ENCODE assay signal across 21 mouse cellular contexts in the genomic region with DNA sequence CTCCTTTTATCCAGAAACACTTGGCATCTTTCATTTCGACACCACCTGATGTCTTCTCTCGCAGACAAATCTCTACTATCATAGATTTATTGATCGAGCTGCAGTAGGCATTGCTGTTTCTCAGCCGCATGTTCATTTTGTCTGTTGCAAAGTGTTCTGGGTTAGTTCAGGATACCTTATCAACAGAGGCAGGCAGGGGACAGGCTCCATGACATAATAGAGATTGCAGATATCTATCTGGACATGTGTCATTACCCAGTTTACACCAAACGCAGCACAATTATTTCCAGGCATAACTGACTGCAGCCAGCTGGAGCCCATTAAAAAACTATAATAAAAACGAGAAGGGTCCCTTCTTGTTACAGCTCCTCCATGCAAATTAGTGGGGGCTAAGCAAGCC. TPM values are rescaled to one million over a fixed set of nuclear protein-coding genes. Genes with fewer than 3 reads are reported as not detected.
DNase-seq lines count a peak whose midpoint lies in the region; ATAC-seq and TF ChIP-seq lines count a peak whose summit lies in the region.
"Had no signal": no experiment of that assay in that cellular context is flagged by ENCODE, and none has a peak within 500 bp of the region (broad histone marks: within the 10 kb centered on the region; RNA-seq: fewer than 3 reads in every experiment).

No protein-coding gene starts in this region.

- ATAC-seq in liver, embryonic 15.5 days (ENCODE audit: insufficient read depth), result peak; percentile 56
- ATAC-seq: hindbrain, postnatal 0 days; midbrain, embryonic 16.5 days had no signal

- H3K4me3 ChIP-seq in layer of hippocampus, adult 2 months, result no peak overlapping the region
- H3K4me3 ChIP-seq in MEL (ENCODE audit: control insufficient read depth in 1 of 2, insufficient read depth in 1 of 2, low read depth in 2 of 2, low read length in 2 of 2), result peak overlapping the region in 1 of 2 experiments; percentile 45; a peak in 1 of 4 replicates
- no peak overlapping the region for H3K4me3 ChIP-seq in liver, embryonic 15.5 days (replicated peaks)
- H3K4me3 ChIP-seq: embryonic facial prominence, embryonic 13.5 days; gastrocnemius, adult 2 months; limb, embryonic 15.5 days; stomach, embryonic 15.5 days had no signal

- H3K4me2 ChIP-seq in liver, embryonic 15.5 days, result peak overlapping the region; percentile 29
- H3K4me2 ChIP-seq: embryonic facial prominence, embryonic 13.5 days; limb, embryonic 15.5 days; stomach, embryonic 15.5 days had no signal

- no peak for DNase-seq in layer of hippocampus, adult 2 months (ENCODE audit: low spot score in 2 of 2)
- DNase-seq in layer of hippocampus, adult 11-12 months (ENCODE audit: low spot score), result no peak
- peak; percentile 41 for DNase-seq in MEL (ENCODE audit: low read depth, low spot score)
- DNase-seq in c-Kit-positive CD71-positive TER-119-negative erythroid progenitor cells, embryonic 14.5 days (ENCODE audit: low read depth), result peak; percentile 54
- no peak for DNase-seq in gastrocnemius, adult 8-10 months (ENCODE audit: low spot score in 2 of 2)
- no peak for DNase-seq in urinary bladder, adult 18-20 months (ENCODE audit: low spot score in 2 of 2)
- DNase-seq: adrenal gland, adult 8-10 months; cerebellum, adult 8-10 months; gastrocnemius, adult 2 months; heart, postnatal 10 days; kidney, adult 8-10 months; kidney, postnatal 25 days; lung, postnatal 4 days; right cerebral cortex, adult 18-20 months; spleen, adult 18-20 months had no signal

- peak; percentile 80 to 88; a peak in 3 of 4 replicates for TF ChIP-seq EP300 in MEL (IDR thresholded peaks at IDR 0.05; ENCODE audit: low read depth in 1 of 2, low read length in 2 of 2)

- H3K9ac ChIP-seq in MEL (ENCODE audit: control insufficient read depth, low read depth, low read length, poor library complexity, severe bottlenecking), result no peak overlapping the region
- H3K9ac ChIP-seq in liver, embryonic 15.5 days, result no peak overlapping the region
- H3K9ac ChIP-seq: embryonic facial prominence, embryonic 13.5 days; limb, embryonic 15.5 days; stomach, embryonic 15.5 days had no signal

- TF ChIP-seq POLR2A in MEL (IDR thresholded peaks at IDR 0.05; ENCODE audit: control insufficient read depth in 1 of 2, insufficient read depth in 1 of 2, low read depth in 1 of 2, low read length in 2 of 2, poor library complexity in 1 of 2), result no peak

- H3K27ac ChIP-seq in layer of hippocampus, adult 2 months, result peak overlapping the region; percentile 58
- peak overlapping the region; percentile 46 for H3K27ac ChIP-seq in MEL (ENCODE audit: control insufficient read depth, low read depth, low read length)
- no peak overlapping the region for H3K27ac ChIP-seq in liver, embryonic 15.5 days (replicated peaks)
- H3K27ac ChIP-seq: embryonic facial prominence, embryonic 13.5 days; gastrocnemius, adult 2 months; hindbrain, postnatal 0 days; limb, embryonic 15.5 days; stomach, embryonic 15.5 days had no signal

- no peak for TF ChIP-seq CTCF in layer of hippocampus, adult 2 months (conservative IDR thresholded peaks at IDR 0.05)
- TF ChIP-seq CTCF in MEL (IDR thresholded peaks at IDR 0.05 in 2 of 3, conservative IDR thresholded peaks at IDR 0.05 in 1 of 3; ENCODE audit: control insufficient read depth in 1 of 3, insufficient read depth in 1 of 3, low read depth in 2 of 3, low read length in 3 of 3, poor library complexity in 1 of 3, severe bottlenecking in 1 of 3), result no peak

- no peaks in the 10 kb centered on the region for H3K9me3 ChIP-seq in MEL (replicated peaks; ENCODE audit: insufficient read depth, low read length)
- H3K9me3 ChIP-seq in liver, embryonic 15.5 days (replicated peaks), result no peaks in the 10 kb centered on the region
- H3K9me3 ChIP-seq: embryonic facial prominence, embryonic 13.5 days; limb, embryonic 15.5 days; stomach, embryonic 15.5 days had no signal

- WGBS in liver, embryonic 15.5 days (ENCODE audit: insufficient replicate concordance), result 20% methylated on average over 6 of the region's 6 CpGs

- no peaks in the 10 kb centered on the region for H3K79me2 ChIP-seq in MEL (ENCODE audit: control insufficient read depth, insufficient read depth, low read length, poor library complexity)

- no peak for TF ChIP-seq RAD21 in MEL (IDR thresholded peaks at IDR 0.05; ENCODE audit: low read depth, low read length)

- H3K4me1 ChIP-seq in MEL (ENCODE audit: control insufficient read depth in 1 of 2, insufficient read depth in 2 of 2, low read length in 2 of 2), result peaks cover 27 to 33% of the 10 kb centered on the region in 2 experiments
- peaks cover 71% of the 10 kb centered on the region for H3K4me1 ChIP-seq in liver, embryonic 15.5 days (replicated peaks)
- H3K4me1 ChIP-seq: stomach, embryonic 15.5 days had no signal

- H3K36me3 ChIP-seq in MEL (ENCODE audit: control insufficient read depth in 1 of 2, insufficient read depth in 2 of 2, low read length in 2 of 2), result peaks cover 0 to 42% of the 10 kb centered on the region in 2 experiments; a peak in 2 of 4 replicates
- no peaks in the 10 kb centered on the region for H3K36me3 ChIP-seq in liver, embryonic 15.5 days (replicated peaks)
- H3K36me3 ChIP-seq: embryonic facial prominence, embryonic 13.5 days; limb, embryonic 15.5 days; stomach, embryonic 15.5 days had no signal

- no peaks in the 10 kb centered on the region for H3K27me3 ChIP-seq in MEL (ENCODE audit: control insufficient read depth in 1 of 2, insufficient read depth in 2 of 2, low read length in 2 of 2)
- no peaks in the 10 kb centered on the region for H3K27me3 ChIP-seq in liver, embryonic 15.5 days
- H3K27me3 ChIP-seq: embryonic facial prominence, embryonic 13.5 days; limb, embryonic 15.5 days; stomach, embryonic 15.5 days had no signal

TF ChIP-seq in MEL, 35 proteins besides CTCF, POLR2A, EP300 and RAD21 (continues in another document):
- TF ChIP-seq SIN3A (IDR thresholded peaks at IDR 0.05; ENCODE audit: low read length) (peak; percentile 70), CHD1 (IDR thresholded peaks at IDR 0.05; ENCODE audit: low read depth, low read length) (no peak), MYC (IDR thresholded peaks at IDR 0.05; ENCODE audit: low read depth, low read length) (peak; percentile 69; the same call in 1 of the 2 replicates), BHLHE40 (IDR thresholded peaks at IDR 0.05; ENCODE audit: borderline replicate concordance, low read depth, low read length) (no peak), TAL1 (IDR thresholded peaks at IDR 0.05; ENCODE audit: low read length) (peak; percentile 44; the same call in 1 of the 2 replicates), ETS1 (IDR thresholded peaks at IDR 0.05; ENCODE audit: low read depth, low read length) (peak; percentile 90), MAZ (IDR thresholded peaks at IDR 0.05; ENCODE audit: low read depth, low read length) (no peak), JUND (IDR thresholded peaks at IDR 0.05; ENCODE audit: low read depth, low read length) (no peak), TBP (IDR thresholded peaks at IDR 0.05; ENCODE audit: low read depth, low read length) (no peak), NELFE (IDR thresholded peaks at IDR 0.05; ENCODE audit: low read depth, low read length) (no peak), MXI1 (IDR thresholded peaks at IDR 0.05; ENCODE audit: low read depth, low read length) (peak; percentile 46; the same call in 1 of the 2 replicates), ZKSCAN1 (IDR thresholded peaks at IDR 0.05; ENCODE audit: low read depth, low read length) (no peak), NRF1 (IDR thresholded peaks at IDR 0.05; ENCODE audit: insufficient read depth, low read depth, low read length, poor library complexity, severe bottlenecking) (no peak), GATA1 (IDR thresholded peaks at IDR 0.05; ENCODE audit: low read depth, low read length) (peak; percentile 85), UBTF (IDR thresholded peaks at IDR 0.05; ENCODE audit: borderline replicate concordance, insufficient read depth, low read depth, low read length) (no peak), TCF12 (IDR thresholded peaks at IDR 0.05; ENCODE audit: low read depth, low read length) (peak; percentile 93), HCFC1 (IDR thresholded peaks at IDR 0.05; ENCODE audit: low read depth, low read length) (no peak), SMC3 (IDR thresholded peaks at IDR 0.05; ENCODE audit: low read depth, low read length) (no peak), MYB (IDR thresholded peaks at IDR 0.05; ENCODE audit: low read depth, low read length) (0 out of 2 replicates have a peak, but pooled peaks have one; percentile 33), ZC3H11A (IDR thresholded peaks at IDR 0.05; ENCODE audit: low read depth, low read length) (no peak), ELF1 (IDR thresholded peaks at IDR 0.05; ENCODE audit: low read depth, low read length) (no peak), CHD2 (IDR thresholded peaks at IDR 0.05; ENCODE audit: low read length) (no peak), ZMIZ1 (IDR thresholded peaks at IDR 0.05; ENCODE audit: low read depth, low read length) (no peak), E2F4 (IDR thresholded peaks at IDR 0.05; ENCODE audit: borderline replicate concordance, low read depth, low read length) (no peak), MEF2A (IDR thresholded peaks at IDR 0.05; ENCODE audit: extremely low read depth, insufficient replicate concordance, low read depth, low read length, poor library complexity, severe bottlenecking) (0 out of 2 replicates have a peak, but pooled peaks have one; percentile 36), KAT2A (conservative IDR thresholded peaks at IDR 0.05; ENCODE audit: low read depth, low read length) (no peak), MAX (IDR thresholded peaks at IDR 0.05; ENCODE audit: low read length) (peak; percentile 11; the same call in 1 of the 2 replicates), RCOR1 (IDR thresholded peaks at IDR 0.05; ENCODE audit: low read depth, low read length) (peak; percentile 55; the same call in 1 of the 2 replicates), ZNF384 (IDR thresholded peaks at IDR 0.05; ENCODE audit: low read depth, low read length) (0 out of 2 replicates have a peak, but pooled peaks have one; percentile 7), USF1 (IDR thresholded peaks at IDR 0.05; ENCODE audit: low read depth, low read length) (0 out of 2 replicates have a peak, but pooled peaks have one; percentile 14), MAFK (IDR thresholded peaks at IDR 0.05; ENCODE audit: borderline replicate concordance, low read depth, low read length) (no peak), GABPA (IDR thresholded peaks at IDR 0.05; ENCODE audit: low read depth, low read length) (no peak)

RNA-seq across cellular contexts. Expression of a gene that starts 59.4 kb away (rescaled TPM):
- total RNA-seq in layer of hippocampus, adult 2 months (2021), result 100 to 1,000 TPM; 242 to 245 TPM
- total RNA-seq in MEL (2012; rRNA removed), result 0.12 and 0.16 TPM in 2 replicates
- polyA plus RNA-seq in MEL (2012; ENCODE audit: insufficient read depth in 1 of 2, insufficient read length in 2 of 2, low read depth in 1 of 2, low replicate concordance in 2 of 2, missing spikeins in 1 of 2), result under 1 TPM in 1 of 2 experiments, not detected in 1; 0.10 TPM
- 0.58 and 0.77 TPM in 2 replicates for polyA plus RNA-seq in liver, embryonic 15.5 days (2015; fragmentation: Nextera tagmentation; extraction: Ambion mirVana)
- 1 to 10 TPM; 4.6 to 6.0 (median 5.1) TPM for total RNA-seq in gastrocnemius, adult 8-10 months (2022)

Comparison
In these comparisons a context has a peak if more than half of its experiments do, and no peak if none do; other contexts are left out.
1. DNase-seq: peak in MEL (single experiment) and c-Kit-positive CD71-positive TER-119-negative erythroid progenitor cells, embryonic 14.5 days (single experiment); none in layer of hippocampus, adult 2 months (0 of 2), layer of hippocampus, adult 11-12 months (single experiment), gastrocnemius, adult 8-10 months (0 of 2) and urinary bladder, adult 18-20 months (0 of 2).
2. RNA of a gene that starts 59.4 kb away (total RNA-seq): 242 to 245 TPM in layer of hippocampus, adult 2 months; 4.6 to 6.0 TPM in gastrocnemius, adult 8-10 months and 0.12 to 0.16 TPM in MEL; every median in the first group is over 10 times any median in the second.